Mouse (Mus musculus): ENCODE data around the gene Wfdc18. TPM values are rescaled to one million over a fixed set of nuclear protein-coding genes. Genes with fewer than 3 reads are reported as not detected.

The Wfdc18 gene
- polyA plus RNA-seq (2015; fragmentation: Nextera tagmentation; extraction: Ambion mirVana), result 0.44 and 0.94 TPM in 2 replicates

GRCm38 (mm10) chr11:83708715-83709114, at the start of gene Wfdc18:
Gene Wfdc18, plus strand, starts transcription at chr11:83709015.
- Histone ChIP-seq H3K4me2 (no peak within 1 kb of the TSS), H3K27me3 (no peaks in the 10 kb centered on the region), H3K9ac (no peak within 1 kb of the TSS), H3K4me1 (no peaks in the 10 kb centered on the region), H3K27ac (no peak within 1 kb of the TSS), H3K9me3 (replicated peaks) (no peaks in the 10 kb centered on the region), H3K4me3 (replicated peaks) (no peak within 1 kb of the TSS), H3K36me3 (no peaks in the 10 kb centered on the region)
- ATAC-seq (replicated peaks; ENCODE audit: low FRiP score), result no peak
- WGBS, result 62% methylated on average over 4 of the region's 4 CpGs

- ATAC-seq (replicated peaks; ENCODE audit: low FRiP score), result no peak
- H3K4me1 ChIP-seq, result no peaks in the 10 kb centered on the region
- H3K9ac ChIP-seq, result no peak within 1 kb of the TSS
- no peaks in the 10 kb centered on the region for H3K36me3 ChIP-seq
- WGBS, result 83% methylated on average over 6 of the region's 6 CpGs
- no peak within 1 kb of the TSS for H3K4me2 ChIP-seq
- H3K27ac ChIP-seq, result no peak within 1 kb of the TSS
- no peak within 1 kb of the TSS for H3K4me3 ChIP-seq (replicated peaks)
- H3K27me3 ChIP-seq, result no peaks in the 10 kb centered on the region
- H3K9me3 ChIP-seq (replicated peaks), result no peaks in the 10 kb centered on the region
Observed at GRCm38 (mm10) chr11:83662204-83662603, 46.6 kb upstream of the Wfdc18 start, which contains the start of gene Ccl4. Gene Ccl4, plus strand, starts transcription at chr11:83662584.

- Histone ChIP-seq H3K4me1 (no peaks in the 10 kb centered on the region), H3K4me2 (no peak overlapping the region), H3K9ac (no peak overlapping the region), H3K27ac (no peak overlapping the region), H3K27me3 (no peaks in the 10 kb centered on the region), H3K4me3 (replicated peaks) (no peak overlapping the region), H3K36me3 (no peaks in the 10 kb centered on the region), H3K9me3 (replicated peaks) (no peaks in the 10 kb centered on the region)
- 60% methylated on average over 5 of the region's 5 CpGs for WGBS
- ATAC-seq (replicated peaks; ENCODE audit: low FRiP score), result no peak
Observed at GRCm38 (mm10) chr11:83663532-83663931, 45.3 kb upstream of the Wfdc18 start.

- no peak overlapping the region for H3K27ac ChIP-seq
- no peak for ATAC-seq (replicated peaks; ENCODE audit: low FRiP score)
- no peaks in the 10 kb centered on the region for H3K4me1 ChIP-seq
- no peaks in the 10 kb centered on the region for H3K36me3 ChIP-seq
- H3K9ac ChIP-seq, result no peak overlapping the region
- no peak overlapping the region for H3K4me3 ChIP-seq (replicated peaks)
- no peaks in the 10 kb centered on the region for H3K9me3 ChIP-seq (replicated peaks)
- no peak overlapping the region for H3K4me2 ChIP-seq
- H3K27me3 ChIP-seq, result no peaks in the 10 kb centered on the region
Observed at GRCm38 (mm10) chr11:83671743-83672142, 37.1 kb upstream of the Wfdc18 start.

GRCm38 (mm10) chr11:83675665-83676064, 33.1 kb upstream of the Wfdc18 start:
- H3K27me3 ChIP-seq, result no peaks in the 10 kb centered on the region
- WGBS, result 90% methylated on average over 1 of the region's 1 CpGs
- H3K27ac ChIP-seq, result no peak overlapping the region
- H3K4me3 ChIP-seq (replicated peaks), result no peak overlapping the region
- H3K9me3 ChIP-seq (replicated peaks), result no peaks in the 10 kb centered on the region
- no peak for ATAC-seq (replicated peaks; ENCODE audit: low FRiP score)
- H3K9ac ChIP-seq, result no peak overlapping the region
- no peak overlapping the region for H3K4me2 ChIP-seq
- H3K36me3 ChIP-seq, result no peaks in the 10 kb centered on the region
- no peaks in the 10 kb centered on the region for H3K4me1 ChIP-seq

- Histone ChIP-seq H3K9me3 (replicated peaks) (no peaks in the 10 kb centered on the region), H3K9ac (no peak overlapping the region), H3K27ac (no peak overlapping the region), H3K4me3 (replicated peaks) (no peak overlapping the region), H3K27me3 (no peaks in the 10 kb centered on the region), H3K36me3 (no peaks in the 10 kb centered on the region), H3K4me1 (no peaks in the 10 kb centered on the region), H3K4me2 (no peak overlapping the region)
- 81% methylated on average over 1 of the region's 1 CpGs for WGBS
- ATAC-seq (replicated peaks; ENCODE audit: low FRiP score), result no peak
Observed at GRCm38 (mm10) chr11:83689918-83690317, 18.9 kb upstream of the Wfdc18 start.

- no peaks in the 10 kb centered on the region for H3K9me3 ChIP-seq (replicated peaks)
- H3K36me3 ChIP-seq, result no peaks in the 10 kb centered on the region
- H3K27ac ChIP-seq, result no peak overlapping the region
- WGBS, result 71% methylated on average over 1 of the region's 1 CpGs
- H3K4me2 ChIP-seq, result no peak overlapping the region
- no peak overlapping the region for H3K9ac ChIP-seq
- H3K4me1 ChIP-seq, result no peaks in the 10 kb centered on the region
- no peaks in the 10 kb centered on the region for H3K27me3 ChIP-seq
- H3K4me3 ChIP-seq (replicated peaks), result no peak overlapping the region
- no peak for ATAC-seq (replicated peaks; ENCODE audit: low FRiP score)
Observed at GRCm38 (mm10) chr11:83692008-83692407, 16.8 kb upstream of the Wfdc18 start.

- Histone ChIP-seq H3K4me1 (no peaks in the 10 kb centered on the region), H3K4me2 (no peak within 1 kb of the TSS), H3K27ac (no peak within 1 kb of the TSS), H3K9me3 (replicated peaks) (no peaks in the 10 kb centered on the region), H3K36me3 (no peaks in the 10 kb centered on the region), H3K27me3 (no peaks in the 10 kb centered on the region), H3K4me3 (replicated peaks) (no peak within 1 kb of the TSS), H3K9ac (no peak within 1 kb of the TSS)
- WGBS, result 11% methylated on average over 1 of the region's 1 CpGs
- no peak for ATAC-seq (replicated peaks; ENCODE audit: low FRiP score)
Observed at GRCm38 (mm10) chr11:83703705-83704104, 5.1 kb upstream of the Wfdc18 start, which contains the start of gene Wfdc17. Gene Wfdc17, plus strand, starts transcription at chr11:83703991.

- H3K36me3 ChIP-seq, result no peaks in the 10 kb centered on the region
- WGBS, result 75% methylated on average over 5 of the region's 5 CpGs
- H3K9ac ChIP-seq, result no peak overlapping the region
- no peaks in the 10 kb centered on the region for H3K27me3 ChIP-seq
- H3K9me3 ChIP-seq (replicated peaks), result no peaks in the 10 kb centered on the region
- no peak overlapping the region for H3K4me2 ChIP-seq
- no peak for ATAC-seq (replicated peaks; ENCODE audit: low FRiP score)
- no peak overlapping the region for H3K27ac ChIP-seq
- no peaks in the 10 kb centered on the region for H3K4me1 ChIP-seq
- no peak overlapping the region for H3K4me3 ChIP-seq (replicated peaks)
Observed at GRCm38 (mm10) chr11:83709683-83710082, 868 bp downstream of the Wfdc18 start.

GRCm38 (mm10) chr11:83712671-83713070, 3.9 kb downstream of the Wfdc18 start:
- Histone ChIP-seq H3K9ac (no peak overlapping the region), H3K4me3 (replicated peaks) (no peak overlapping the region), H3K27ac (no peak overlapping the region), H3K9me3 (replicated peaks) (no peaks in the 10 kb centered on the region), H3K36me3 (no peaks in the 10 kb centered on the region), H3K4me1 (no peaks in the 10 kb centered on the region), H3K27me3 (no peaks in the 10 kb centered on the region), H3K4me2 (no peak overlapping the region)
- WGBS, result 81% methylated on average over 1 of the region's 1 CpGs
- ATAC-seq (replicated peaks; ENCODE audit: low FRiP score), result no peak

GRCm38 (mm10) chr11:83713925-83714324, 5.1 kb downstream of the Wfdc18 start:
- WGBS, result 69% methylated on average over 2 of the region's 2 CpGs
- no peaks in the 10 kb centered on the region for H3K36me3 ChIP-seq
- no peak overlapping the region for H3K9ac ChIP-seq
- H3K27ac ChIP-seq, result no peak overlapping the region
- no peaks in the 10 kb centered on the region for H3K9me3 ChIP-seq (replicated peaks)
- no peak overlapping the region for H3K4me3 ChIP-seq (replicated peaks)
- H3K4me2 ChIP-seq, result no peak overlapping the region
- H3K27me3 ChIP-seq, result no peaks in the 10 kb centered on the region
- H3K4me1 ChIP-seq, result no peaks in the 10 kb centered on the region
- no peak for ATAC-seq (replicated peaks; ENCODE audit: low FRiP score)

- Histone ChIP-seq H3K27ac (no peak overlapping the region), H3K9me3 (replicated peaks) (no peaks in the 10 kb centered on the region), H3K4me2 (no peak overlapping the region), H3K9ac (no peak overlapping the region), H3K4me3 (replicated peaks) (no peak overlapping the region), H3K36me3 (no peaks in the 10 kb centered on the region), H3K27me3 (no peaks in the 10 kb centered on the region), H3K4me1 (no peaks in the 10 kb centered on the region)
- ATAC-seq (replicated peaks; ENCODE audit: low FRiP score), result no peak
- WGBS, result 85% methylated on average over 6 of the region's 6 CpGs
Observed at GRCm38 (mm10) chr11:83717042-83717665, 8.3 kb downstream of the Wfdc18 start.

- H3K9me3 ChIP-seq (replicated peaks), result no peaks in the 10 kb centered on the region
- H3K4me3 ChIP-seq (replicated peaks), result no peak overlapping the region
- H3K4me1 ChIP-seq, result no peaks in the 10 kb centered on the region
- no peaks in the 10 kb centered on the region for H3K36me3 ChIP-seq
- no peak for ATAC-seq (replicated peaks; ENCODE audit: low FRiP score)
- H3K9ac ChIP-seq, result no peak overlapping the region
- H3K27ac ChIP-seq, result no peak overlapping the region
- no peak overlapping the region for H3K4me2 ChIP-seq
- no peaks in the 10 kb centered on the region for H3K27me3 ChIP-seq
Observed at GRCm38 (mm10) chr11:83720766-83721165, 12.0 kb downstream of the Wfdc18 start.
